8 mouse cellular contexts compared by ENCODE assay signal in the genomic region with DNA sequence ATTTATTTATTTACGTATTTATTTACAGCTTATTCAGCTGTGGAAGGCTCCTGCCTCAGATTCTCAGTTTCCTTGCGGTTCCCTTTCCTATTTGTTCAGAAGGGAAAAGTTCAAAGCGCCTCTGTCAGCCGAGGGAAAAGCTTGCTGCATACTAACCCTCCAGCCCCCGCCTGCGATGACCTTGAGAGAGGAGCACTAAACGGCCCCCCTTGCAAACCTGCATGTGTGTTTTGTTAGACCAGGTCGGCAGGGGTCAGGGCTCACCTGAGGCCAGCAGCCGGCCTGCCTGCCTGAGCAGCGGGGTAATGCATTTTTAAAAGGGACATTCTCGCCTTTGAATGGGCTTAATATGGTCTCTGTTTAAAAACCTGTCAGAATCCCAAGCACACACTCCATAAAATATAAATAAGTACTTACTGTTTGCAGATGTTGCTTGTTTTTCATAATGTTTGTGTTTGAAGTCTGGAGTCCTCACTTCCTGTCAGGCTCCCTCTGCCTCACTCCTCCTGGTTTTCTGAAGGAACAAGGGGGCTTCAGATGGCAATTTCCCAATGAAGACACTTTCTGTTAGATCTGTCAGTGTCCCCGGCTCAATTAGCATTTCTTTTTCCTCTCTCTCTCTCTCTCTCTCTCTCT.
DNase-seq lines count a peak whose midpoint lies in the region; ATAC-seq lines count a peak whose summit lies in the region.

No protein-coding gene starts in this region.

- H3K36me3 ChIP-seq in forebrain, embryonic 12.5 days (replicated peaks) = no peaks in the 10 kb centered on the region
- H3K36me3 ChIP-seq in kidney, embryonic 14.5 days (ENCODE audit: control insufficient read depth, insufficient read depth, low read length) = no peaks in the 10 kb centered on the region

- H3K4me3 ChIP-seq in forebrain, embryonic 12.5 days (replicated peaks) = peak overlapping the region; percentile 30
- H3K4me3 ChIP-seq in kidney, embryonic 14.5 days (ENCODE audit: low read length) = peak overlapping the region; percentile 27; the same call in 1 of the 2 replicates

- peaks cover 79% of the 10 kb centered on the region for H3K27me3 ChIP-seq in forebrain, embryonic 12.5 days
- H3K27me3 ChIP-seq in kidney, embryonic 14.5 days (ENCODE audit: control insufficient read depth, insufficient read depth, low read length) = peaks cover 12% of the 10 kb centered on the region; the same call in 1 of the 2 replicates

- 9% methylated on average over 12 of the region's 12 CpGs for WGBS in forebrain, embryonic 12.5 days
- 10% methylated on average over 12 of the region's 12 CpGs for WGBS in kidney, embryonic 14.5 days

- no peaks in the 10 kb centered on the region for H3K9me3 ChIP-seq in forebrain, embryonic 12.5 days
- H3K9me3 ChIP-seq in kidney, embryonic 14.5 days (ENCODE audit: control insufficient read depth, low read length) = no peaks in the 10 kb centered on the region

- 0 out of 2 replicates have a peak overlapping the region, but pooled peaks have one; percentile 8 for H3K27ac ChIP-seq in forebrain, embryonic 12.5 days
- no peak overlapping the region for H3K27ac ChIP-seq in kidney, embryonic 14.5 days (ENCODE audit: low read depth, low read length)

- H3K4me2 ChIP-seq in forebrain, embryonic 12.5 days = peak overlapping the region; percentile 50
- H3K4me2 ChIP-seq in kidney, embryonic 14.5 days (replicated peaks; ENCODE audit: low read depth, low read length) = peak overlapping the region; percentile 57

- no peak for ATAC-seq in forebrain, embryonic 12.5 days (ENCODE audit: low FRiP score)
- no peak for ATAC-seq in kidney, embryonic 14.5 days (ENCODE audit: low FRiP score, low TSS enrichment)

- DNase-seq in embryo, embryonic 11 days = peak; percentile 75
- DNase-seq in lung, postnatal 4 days = peak; percentile 11 to 33
- DNase-seq in adrenal gland, adult 18-20 months (ENCODE audit: low spot score in 2 of 2) = no peak
- DNase-seq in right cerebral cortex, adult 2 months (ENCODE audit: low spot score in 2 of 2) = no peak
- no peak for DNase-seq in thymus, postnatal 10 days (ENCODE audit: low spot score in 2 of 2)
- DNase-seq in thymus, postnatal 36 days = no peak

- H3K9ac ChIP-seq in forebrain, embryonic 12.5 days = peak overlapping the region; percentile 45
- peak overlapping the region; percentile 42; the same call in 1 of the 2 replicates for H3K9ac ChIP-seq in kidney, embryonic 14.5 days (ENCODE audit: low read depth, low read length)

- peaks cover 62% of the 10 kb centered on the region for H3K4me1 ChIP-seq in forebrain, embryonic 12.5 days
- H3K4me1 ChIP-seq in kidney, embryonic 14.5 days (ENCODE audit: control insufficient read depth, insufficient read depth, low read length) = peaks cover 20% of the 10 kb centered on the region; the same call in 1 of the 2 replicates

Comparison
In these comparisons a context has a peak if more than half of its experiments do, and no peak if none do; other contexts are left out.
1. DNase-seq: peak in embryo, embryonic 11 days (single experiment) and lung, postnatal 4 days (2 of 2); none in adrenal gland, adult 18-20 months (0 of 2), right cerebral cortex, adult 2 months (0 of 2), thymus, postnatal 10 days (0 of 2) and thymus, postnatal 36 days (0 of 2).